Mouse (Mus musculus): ENCODE data around the gene Gm10130. TPM values are rescaled to one million over a fixed set of nuclear protein-coding genes. Genes with fewer than 3 reads are reported as not detected.
"Not testable (repeated sequence)": the region's sequence is repeated elsewhere in the genome, so short reads cannot be mapped to it uniquely, and the experiment has no call there.

Gm10130 gene
- polyA plus RNA-seq, 1 experiment from 2014 or later: 0.75 TPM

GRCm38 (mm10) chr2:150412146-150412545, 88.6 kb downstream of the Gm10130 start:
- 91% methylated on average over 17 of the region's 17 CpGs for WGBS
- peaks cover 14% of the 10 kb centered on the region for H3K9me3 ChIP-seq
- not testable (repeated sequence) for H3K4me3 ChIP-seq; ATAC-seq (replicated peaks); H3K27me3 ChIP-seq (replicated peaks); H3K4me1 ChIP-seq; H3K27ac ChIP-seq; H3K4me2 ChIP-seq; H3K9ac ChIP-seq
- H3K36me3 ChIP-seq (replicated peaks): peaks cover 12% of the 10 kb centered on the region

Other genes starting within 250 kb of the Gm10130 start
- gene Zfp120, start 187.0 kb upstream of the Gm10130 start, polyA plus RNA-seq (2015; fragmentation: Nextera tagmentation; extraction: Ambion mirVana): 10.6 and 12.6 TPM in 2 replicates
- gene Gm10770, start 144.0 kb upstream of the Gm10130 start, polyA plus RNA-seq (2015; fragmentation: Nextera tagmentation; extraction: Ambion mirVana): not detected in 2 replicates
- gene Gm14139, start 141.9 kb upstream of the Gm10130 start, polyA plus RNA-seq (2015; fragmentation: Nextera tagmentation; extraction: Ambion mirVana): not detected in 2 replicates
- gene Zfp937, start 105.6 kb upstream of the Gm10130 start, polyA plus RNA-seq (2015; fragmentation: Nextera tagmentation; extraction: Ambion mirVana): 9.9 and 11.9 TPM in 2 replicates
- 3.0 and 3.2 TPM in 2 replicates for gene Gm21994, start 68.1 kb upstream of the Gm10130 start, polyA plus RNA-seq (2015; fragmentation: Nextera tagmentation; extraction: Ambion mirVana)
- gene Gm14124, start 66.2 kb upstream of the Gm10130 start, polyA plus RNA-seq (2015; fragmentation: Nextera tagmentation; extraction: Ambion mirVana): not detected in 2 replicates
- 15.2 and 15.9 TPM in 2 replicates for gene 3300002I08Rik, start 39.1 kb downstream of the Gm10130 start, polyA plus RNA-seq (2015; fragmentation: Nextera tagmentation; extraction: Ambion mirVana)
- gene Zfp442, start 127.8 kb downstream of the Gm10130 start, polyA plus RNA-seq (2015; fragmentation: Nextera tagmentation; extraction: Ambion mirVana): 8.0 and 8.5 TPM in 2 replicates
- 0.11 TPM in 1 of 2 replicates, not detected in the other for gene Zfp345, start 161.4 kb downstream of the Gm10130 start, polyA plus RNA-seq (2015; fragmentation: Nextera tagmentation; extraction: Ambion mirVana)
- 0.23 and 0.28 TPM in 2 replicates for gene Cst7, start 246.7 kb downstream of the Gm10130 start, polyA plus RNA-seq (2015; fragmentation: Nextera tagmentation; extraction: Ambion mirVana)